ENCODE assay signal across 22 mouse cellular contexts in the genomic region with DNA sequence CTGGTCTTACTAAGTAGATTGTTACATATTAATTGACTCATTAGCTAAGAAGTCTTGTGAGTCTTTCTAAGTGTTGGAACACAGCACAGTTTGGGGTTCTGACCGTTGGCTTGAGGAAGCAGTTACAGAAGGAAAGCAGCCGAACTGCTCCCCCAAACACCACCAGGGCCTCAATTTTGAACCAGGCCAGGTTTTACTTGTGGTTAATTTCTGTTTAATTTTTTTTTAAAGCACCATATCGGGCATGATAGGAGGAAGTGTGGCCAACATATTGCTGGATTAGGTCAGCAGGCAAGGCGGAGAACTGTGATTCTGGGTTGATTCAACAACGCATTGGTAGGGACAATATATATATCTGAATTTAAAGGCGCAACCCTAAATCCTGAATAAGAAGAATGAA.
DNase-seq lines count a peak whose midpoint lies in the region; ATAC-seq and TF ChIP-seq lines count a peak whose summit lies in the region.
"Had no signal": no experiment of that assay in that cellular context is flagged by ENCODE, and none has a peak within 500 bp of the region (broad histone marks: within the 10 kb centered on the region; RNA-seq: fewer than 3 reads in every experiment).

No protein-coding gene starts in this region.

- no peaks in the 10 kb centered on the region for H3K36me3 ChIP-seq in limb, embryonic 11.5 days (ENCODE audit: control insufficient read depth, insufficient read depth, low read length)
- H3K36me3 ChIP-seq in forebrain, embryonic 12.5 days (replicated peaks) = no peaks in the 10 kb centered on the region
- H3K36me3 ChIP-seq: embryonic facial prominence, embryonic 13.5 days; hindbrain, embryonic 13.5 days had no signal

- no peak overlapping the region for H3K4me3 ChIP-seq in layer of hippocampus, adult 2 months
- H3K4me3 ChIP-seq in limb, embryonic 11.5 days (ENCODE audit: low read depth, low read length) = no peak overlapping the region
- no peak overlapping the region for H3K4me3 ChIP-seq in forebrain, embryonic 12.5 days (replicated peaks)
- H3K4me3 ChIP-seq: embryonic facial prominence, embryonic 13.5 days; erythroblast, embryonic 14.5 days; forebrain, embryonic 13.5 days; hindbrain, embryonic 10.5 days; hindbrain, embryonic 13.5 days had no signal

- H3K27me3 ChIP-seq in limb, embryonic 11.5 days (ENCODE audit: control insufficient read depth, insufficient read depth, low read length) = no peaks in the 10 kb centered on the region
- H3K27me3 ChIP-seq in forebrain, embryonic 12.5 days = no peaks in the 10 kb centered on the region
- H3K27me3 ChIP-seq: embryonic facial prominence, embryonic 13.5 days; forebrain, embryonic 13.5 days; hindbrain, embryonic 13.5 days had no signal

- peak; percentile 42; the same call in 1 of the 2 replicates for ATAC-seq in common myeloid progenitor, adult 5-6 weeks (replicated peaks; ENCODE audit: low read depth, poor library complexity, severe bottlenecking)
- no peak; the same call in 1 of the 2 replicates for ATAC-seq in limb, embryonic 11.5 days (ENCODE audit: insufficient number of reproducible peaks, low FRiP score, low TSS enrichment, low read depth)
- peak; percentile 42 for ATAC-seq in megakaryocyte progenitor cell, adult 5-6 weeks (replicated peaks; ENCODE audit: poor library complexity)
- no peak for ATAC-seq in forebrain, embryonic 12.5 days (ENCODE audit: low FRiP score)
- ATAC-seq: activated CD4-positive, CD25-positive, alpha-beta regulatory T cell, adult 4 months; hindbrain, embryonic 16.5 days had no signal

- H3K27ac ChIP-seq in layer of hippocampus, adult 2 months = peak overlapping the region; percentile 46; the same call in 1 of the 2 replicates
- H3K27ac ChIP-seq in limb, embryonic 11.5 days (replicated peaks; ENCODE audit: low read depth, low read length) = peak overlapping the region; percentile 71
- H3K27ac ChIP-seq in forebrain, embryonic 12.5 days = no peak overlapping the region
- H3K27ac ChIP-seq: embryonic facial prominence, embryonic 13.5 days; hindbrain, embryonic 10.5 days had no signal

- H3K9ac ChIP-seq in limb, embryonic 11.5 days (ENCODE audit: low read length) = no peak overlapping the region
- H3K9ac ChIP-seq in forebrain, embryonic 12.5 days = no peak overlapping the region
- H3K9ac ChIP-seq: embryonic facial prominence, embryonic 13.5 days; forebrain, embryonic 13.5 days; hindbrain, embryonic 13.5 days had no signal

- WGBS in limb, embryonic 11.5 days = 69% methylated on average over 6 of the region's 6 CpGs
- WGBS in forebrain, embryonic 12.5 days = 92% methylated on average over 6 of the region's 6 CpGs

- H3K9me3 ChIP-seq in limb, embryonic 11.5 days (ENCODE audit: control insufficient read depth, low read length) = no peaks in the 10 kb centered on the region
- H3K9me3 ChIP-seq in forebrain, embryonic 12.5 days = no peaks in the 10 kb centered on the region
- H3K9me3 ChIP-seq: embryonic facial prominence, embryonic 13.5 days; forebrain, embryonic 13.5 days; hindbrain, embryonic 10.5 days; hindbrain, embryonic 13.5 days had no signal

- no peak for TF ChIP-seq CTCF in layer of hippocampus, adult 2 months (conservative IDR thresholded peaks at IDR 0.05)

- H3K4me1 ChIP-seq in limb, embryonic 11.5 days (ENCODE audit: control insufficient read depth, insufficient read depth, low read length) = peaks cover 29% of the 10 kb centered on the region
- H3K4me1 ChIP-seq in forebrain, embryonic 12.5 days = peaks cover 28% of the 10 kb centered on the region

- no peak overlapping the region for H3K4me2 ChIP-seq in limb, embryonic 11.5 days (ENCODE audit: low read depth, severe bottlenecking)
- no peak overlapping the region for H3K4me2 ChIP-seq in forebrain, embryonic 12.5 days
- H3K4me2 ChIP-seq: embryonic facial prominence, embryonic 13.5 days; forebrain, embryonic 13.5 days; heart, embryonic 11.5 days; hindbrain, embryonic 13.5 days had no signal

- no peak for DNase-seq in layer of hippocampus, adult 2 months (ENCODE audit: low spot score in 2 of 2)
- DNase-seq in layer of hippocampus, adult 18-20 months (ENCODE audit: low spot score in 2 of 2) = no peak
- no peak for DNase-seq in limb, embryonic 11.5 days (ENCODE audit: low spot score)
- DNase-seq in ovary, adult 18-20 months (ENCODE audit: low spot score) = no peak
- DNase-seq: adrenal gland, postnatal 10 days; adrenal gland, postnatal 36 days; cerebellum, adult 18-20 months; cerebellum, adult 9-10 months; cerebellum, postnatal 14 days; gastrocnemius, postnatal 10 days; gastrocnemius, postnatal 36 days had no signal

Comparison
In these comparisons a context has a peak if more than half of its experiments do, and no peak if none do; other contexts are left out.
1. ATAC-seq: peak in common myeloid progenitor, adult 5-6 weeks (single experiment) and megakaryocyte progenitor cell, adult 5-6 weeks (single experiment); none in limb, embryonic 11.5 days (single experiment) and forebrain, embryonic 12.5 days (single experiment).